Mouse (Mus musculus): ENCODE data around the gene Cald1.

GRCm38 (mm10) chr6:34641081-34641480 lies 42.8 kb downstream of the Cald1 start:
- no peak for TF ChIP-seq POLR2A (IDR thresholded peaks at IDR 0.05; ENCODE audit: borderline replicate concordance, low read depth, low read length)
- TF ChIP-seq CTCF (IDR thresholded peaks at IDR 0.05; ENCODE audit: low read depth, low read length) = no peak

All from bone marrow macrophage, adult 2 months (primary cell).